Mouse (Mus musculus) stomach, embryonic 15.5 days (tissue): ENCODE data around the gene Slc26a9. TPM values are rescaled to one million over a fixed set of nuclear protein-coding genes. Genes with fewer than 3 reads are reported as not detected.

Source experiments
- ATAC-seq: fragments of 200-750 bp; cut with Nextera tagmentation; 2 replicates; pipeline ENCODE4 v1.8.0; 2017; ENCODE audit warnings: low read depth, moderate number of reproducible peaks, moderate TSS enrichment; ENCODE audit not compliant: insufficient read depth, low FRiP score
- H3K27ac ChIP-seq: fragments of 300-500 bp; sonication (generic); 2 replicates; pipeline ENCODE4 v1.5.1; 2015; ENCODE audit warnings: mild to moderate bottlenecking, inconsistent platforms
- H3K27me3 ChIP-seq: fragments of 300-500 bp; sonication (generic); replicated peaks from 2 replicates; pipeline ENCODE4 v1.6.1; 2015; ENCODE audit warnings: inconsistent platforms
- H3K36me3 ChIP-seq: fragments of 300-500 bp; sonication (generic); 2 replicates; pipeline ENCODE4 v1.6.1; 2015; ENCODE audit warnings: inconsistent platforms
- H3K4me1 ChIP-seq: fragments of 300-500 bp; sonication (generic); 2 replicates; pipeline ENCODE4 v1.6.1; 2015; ENCODE audit warnings: inconsistent platforms
- H3K4me2 ChIP-seq: fragments of 300-500 bp; sonication (generic); 2 replicates; pipeline ENCODE4 v1.6.1; 2015; ENCODE audit warnings: mild to moderate bottlenecking, inconsistent platforms
- H3K4me3 ChIP-seq: fragments of 300-500 bp; sonication (generic); replicated peaks from 2 replicates; pipeline ENCODE4 v1.5.1; 2015; ENCODE audit warnings: inconsistent platforms
- H3K9ac ChIP-seq: fragments of 300-500 bp; sonication (generic); 2 replicates; pipeline ENCODE4 v1.6.1; 2015; ENCODE audit warnings: inconsistent platforms
- H3K9me3 ChIP-seq: fragments of 300-500 bp; sonication (generic); 2 replicates; pipeline ENCODE4 v1.6.1; 2016; ENCODE audit warnings: inconsistent platforms
- WGBS: fragments of 180-500 bp; shearing (Covaris S2); methylation state at CpG from one replicate; pipeline ENCODE4 v1.1.7; 2015; 5-methylcytosine and 5-hydroxymethylcytosine counted together
- polyA plus RNA-seq: library from polyadenylated mRNA; unstranded; fragments of >200 nt; fragmentation: Nextera tagmentation; extraction: Ambion mirVana; gene quantifications from 2 replicates; pipeline ENCODE4 v1.2.1, GENCODE M21; 2015

Slc26a9 gene
- polyA plus RNA-seq, 1 experiment from 2014 or later: 5.1 TPM

- no peaks in the 10 kb centered on the region for H3K36me3 ChIP-seq
- peaks cover 7% of the 10 kb centered on the region; the same call in 1 of the 2 replicates for H3K4me1 ChIP-seq
- no peak for ATAC-seq
- H3K9me3 ChIP-seq: no peaks in the 10 kb centered on the region
- WGBS: 81% methylated on average over 7 of the region's 7 CpGs
- no peak overlapping the region for H3K27ac ChIP-seq
- H3K4me2 ChIP-seq: no peak overlapping the region
- no peak overlapping the region for H3K4me3 ChIP-seq
- H3K27me3 ChIP-seq: no peaks in the 10 kb centered on the region
- H3K9ac ChIP-seq: no peak overlapping the region
Observed at GRCm38 (mm10) chr1:131758796-131759195, 15.0 kb downstream of the Slc26a9 start.

GRCm38 (mm10) chr1:131759667-131760427 is 16.0 kb downstream of the Slc26a9 start:
- 53% methylated on average over 9 of the region's 9 CpGs for WGBS
- Histone ChIP-seq H3K9me3 (no peaks in the 10 kb centered on the region), H3K27ac (no peak overlapping the region), H3K4me2 (no peak overlapping the region), H3K36me3 (no peaks in the 10 kb centered on the region), H3K27me3 (no peaks in the 10 kb centered on the region), H3K4me1 (peaks cover 4% of the 10 kb centered on the region; the same call in 1 of the 2 replicates), H3K4me3 (no peak overlapping the region), H3K9ac (no peak overlapping the region)
- no peak for ATAC-seq

GRCm38 (mm10) chr1:131760428-131760820 is 16.6 kb downstream of the Slc26a9 start:
- no peak for ATAC-seq
- H3K4me2 ChIP-seq: no peak overlapping the region
- peaks cover 6% of the 10 kb centered on the region for H3K4me1 ChIP-seq
- H3K36me3 ChIP-seq: no peaks in the 10 kb centered on the region
- no peak overlapping the region for H3K4me3 ChIP-seq
- H3K9ac ChIP-seq: no peak overlapping the region
- no peak overlapping the region for H3K27ac ChIP-seq
- WGBS: 76% methylated on average over 3 of the region's 3 CpGs
- no peaks in the 10 kb centered on the region for H3K9me3 ChIP-seq
- H3K27me3 ChIP-seq: no peaks in the 10 kb centered on the region

GRCm38 (mm10) chr1:131761079-131761831 is 17.4 kb downstream of the Slc26a9 start:
- H3K4me3 ChIP-seq: no peak overlapping the region
- no peaks in the 10 kb centered on the region for H3K9me3 ChIP-seq
- WGBS: 76% methylated on average over 13 of the region's 13 CpGs
- H3K4me2 ChIP-seq: no peak overlapping the region
- no peaks in the 10 kb centered on the region for H3K27me3 ChIP-seq
- H3K9ac ChIP-seq: no peak overlapping the region
- no peaks in the 10 kb centered on the region for H3K36me3 ChIP-seq
- H3K4me1 ChIP-seq: peaks cover 7% of the 10 kb centered on the region
- H3K27ac ChIP-seq: no peak overlapping the region
- ATAC-seq: no peak

GRCm38 (mm10) chr1:131763683-131764082 is 19.9 kb downstream of the Slc26a9 start:
- H3K27ac ChIP-seq: no peak overlapping the region
- H3K9ac ChIP-seq: no peak overlapping the region
- no peaks in the 10 kb centered on the region for H3K27me3 ChIP-seq
- no peaks in the 10 kb centered on the region for H3K36me3 ChIP-seq
- H3K4me1 ChIP-seq: peaks cover 7% of the 10 kb centered on the region
- H3K4me2 ChIP-seq: no peak overlapping the region
- WGBS: 56% methylated on average over 9 of the region's 9 CpGs
- no peak overlapping the region for H3K4me3 ChIP-seq
- no peak for ATAC-seq
- H3K9me3 ChIP-seq: no peaks in the 10 kb centered on the region

GRCm38 (mm10) chr1:131764581-131765338 is 20.9 kb downstream of the Slc26a9 start:
- ATAC-seq: no peak
- Histone ChIP-seq H3K4me3 (no peak overlapping the region), H3K9ac (no peak overlapping the region), H3K9me3 (no peaks in the 10 kb centered on the region), H3K36me3 (no peaks in the 10 kb centered on the region), H3K27ac (no peak overlapping the region), H3K4me2 (no peak overlapping the region), H3K4me1 (peaks cover 7% of the 10 kb centered on the region), H3K27me3 (no peaks in the 10 kb centered on the region)
- WGBS: 57% methylated on average over 8 of the region's 8 CpGs

GRCm38 (mm10) chr1:131765357-131766001 is 21.7 kb downstream of the Slc26a9 start:
- Histone ChIP-seq H3K9ac (no peak overlapping the region), H3K27me3 (no peaks in the 10 kb centered on the region), H3K4me3 (no peak overlapping the region), H3K4me1 (peaks cover 4% of the 10 kb centered on the region), H3K27ac (no peak overlapping the region), H3K4me2 (no peak overlapping the region), H3K36me3 (no peaks in the 10 kb centered on the region), H3K9me3 (no peaks in the 10 kb centered on the region)
- 11% methylated on average over 11 of the region's 11 CpGs for WGBS
- ATAC-seq: no peak

GRCm38 (mm10) chr1:131769296-131769695 is 25.5 kb downstream of the Slc26a9 start:
- ATAC-seq: no peak
- no peaks in the 10 kb centered on the region for H3K36me3 ChIP-seq
- H3K4me3 ChIP-seq: no peak overlapping the region
- H3K27me3 ChIP-seq: no peaks in the 10 kb centered on the region
- H3K9me3 ChIP-seq: no peaks in the 10 kb centered on the region
- H3K27ac ChIP-seq: no peak overlapping the region
- H3K4me2 ChIP-seq: no peak overlapping the region
- H3K9ac ChIP-seq: no peak overlapping the region
- WGBS: 64% methylated on average over 3 of the region's 3 CpGs
- H3K4me1 ChIP-seq: peaks cover 4% of the 10 kb centered on the region; the same call in 1 of the 2 replicates

GRCm38 (mm10) chr1:131770656-131771055 is 26.8 kb downstream of the Slc26a9 start:
- Histone ChIP-seq H3K4me1 (no peaks in the 10 kb centered on the region), H3K9me3 (no peaks in the 10 kb centered on the region), H3K36me3 (no peaks in the 10 kb centered on the region), H3K27ac (no peak overlapping the region), H3K4me3 (no peak overlapping the region), H3K9ac (no peak overlapping the region), H3K27me3 (no peaks in the 10 kb centered on the region), H3K4me2 (no peak overlapping the region)
- 62% methylated on average over 4 of the region's 4 CpGs for WGBS
- no peak for ATAC-seq

GRCm38 (mm10) chr1:131771440-131771839 is 27.6 kb downstream of the Slc26a9 start:
- H3K27me3 ChIP-seq: no peaks in the 10 kb centered on the region
- H3K4me2 ChIP-seq: no peak overlapping the region
- no peaks in the 10 kb centered on the region for H3K9me3 ChIP-seq
- H3K4me1 ChIP-seq: no peaks in the 10 kb centered on the region
- no peak overlapping the region for H3K4me3 ChIP-seq
- H3K36me3 ChIP-seq: no peaks in the 10 kb centered on the region
- H3K9ac ChIP-seq: no peak overlapping the region
- H3K27ac ChIP-seq: no peak overlapping the region
- no peak for ATAC-seq

- Histone ChIP-seq H3K4me2 (no peak overlapping the region), H3K36me3 (no peaks in the 10 kb centered on the region), H3K27me3 (no peaks in the 10 kb centered on the region), H3K4me3 (no peak overlapping the region), H3K27ac (no peak overlapping the region), H3K4me1 (no peaks in the 10 kb centered on the region), H3K9ac (no peak overlapping the region), H3K9me3 (no peaks in the 10 kb centered on the region)
- no peak for ATAC-seq
- WGBS: 34% methylated on average over 3 of the region's 3 CpGs
Observed at GRCm38 (mm10) chr1:131794591-131794990, 50.8 kb downstream of the Slc26a9 start.
